9 mouse cellular contexts compared by ENCODE assay signal in genomic region chr11:116812793-116813529, GRCm38 (mm10). TPM values are rescaled to one million over a fixed set of nuclear protein-coding genes. Genes with fewer than 3 reads are reported as not detected.
A peak's percentile ranks its signal among the peaks of the same experiment; 100 is the strongest.
DNase-seq lines count a peak whose midpoint lies in the region; ATAC-seq and TF ChIP-seq lines count a peak whose summit lies in the region.
"Had no signal": no experiment of that assay in that cellular context is flagged by ENCODE, and none has a peak within 500 bp of the region (broad histone marks: within the 10 kb centered on the region; RNA-seq: fewer than 3 reads in every experiment).

No protein-coding gene starts in this region.

- peak; percentile 23; the same call in 1 of the 2 replicates for ATAC-seq in lung, embryonic 14.5 days (ENCODE audit: insufficient read depth)
- peak; percentile 34; the same call in 1 of the 2 replicates for ATAC-seq in intestine, embryonic 15.5 days
- peak; percentile 42 for ATAC-seq in neural tube, embryonic 12.5 days (ENCODE audit: low FRiP score, low read depth)
- no peak for ATAC-seq in granulocyte monocyte progenitor cell, adult 5-6 weeks (replicated peaks; ENCODE audit: poor library complexity, severe bottlenecking)

- 0 out of 2 replicates have a peak, but pooled peaks cover 5% of the 10 kb centered on the region for H3K36me3 ChIP-seq in lung, embryonic 14.5 days (ENCODE audit: insufficient read depth)
- 0 out of 2 replicates have a peak, but pooled peaks cover 2% of the 10 kb centered on the region for H3K36me3 ChIP-seq in forebrain, embryonic 10.5 days (replicated peaks)
- H3K36me3 ChIP-seq in intestine, embryonic 15.5 days, result no peaks in the 10 kb centered on the region
- H3K36me3 ChIP-seq in neural tube, embryonic 12.5 days, result peaks cover 6% of the 10 kb centered on the region; the same call in 1 of the 2 replicates

- H3K4me1 ChIP-seq in lung, embryonic 14.5 days (ENCODE audit: insufficient read depth), result peaks cover 32% of the 10 kb centered on the region
- H3K4me1 ChIP-seq in forebrain, embryonic 10.5 days, result peaks cover 89% of the 10 kb centered on the region
- peaks cover 47% of the 10 kb centered on the region for H3K4me1 ChIP-seq in intestine, embryonic 15.5 days (replicated peaks)
- peaks cover 68% of the 10 kb centered on the region for H3K4me1 ChIP-seq in neural tube, embryonic 12.5 days

- 37% methylated on average over 21 of the region's 21 CpGs for WGBS in lung, embryonic 14.5 days
- 54% methylated on average over 21 of the region's 21 CpGs for WGBS in forebrain, embryonic 10.5 days
- 52% methylated on average over 21 of the region's 21 CpGs for WGBS in intestine, embryonic 15.5 days
- WGBS in neural tube, embryonic 12.5 days, result 43% methylated on average over 21 of the region's 21 CpGs

- peak; percentile 81 for DNase-seq in lung, embryonic 14.5 days
- no peak for DNase-seq in lung, postnatal 14 days
- DNase-seq in forebrain, embryonic 10.5 days (ENCODE audit: extremely low spot score, low spot score), result peak; percentile 52
- DNase-seq in frontal cortex, postnatal 14 days (ENCODE audit: low spot score in 2 of 2), result no peak
- no peak for DNase-seq in layer of hippocampus, postnatal 36 days

- no peaks in the 10 kb centered on the region for H3K9me3 ChIP-seq in lung, embryonic 14.5 days (ENCODE audit: low read depth, low read length)
- no peaks in the 10 kb centered on the region for H3K9me3 ChIP-seq in forebrain, embryonic 10.5 days
- no peaks in the 10 kb centered on the region for H3K9me3 ChIP-seq in intestine, embryonic 15.5 days
- H3K9me3 ChIP-seq in neural tube, embryonic 12.5 days, result no peaks in the 10 kb centered on the region

- H3K27ac ChIP-seq in lung, embryonic 14.5 days (ENCODE audit: low read depth), result peak overlapping the region; percentile 94
- H3K27ac ChIP-seq in forebrain, embryonic 10.5 days, result peak overlapping the region; percentile 86
- peak overlapping the region; percentile 84 for H3K27ac ChIP-seq in intestine, embryonic 15.5 days
- peak overlapping the region; percentile 87 for H3K27ac ChIP-seq in neural tube, embryonic 12.5 days

- TF ChIP-seq CTCF in lung, embryonic 14.5 days (IDR thresholded peaks at IDR 0.05; ENCODE audit: low read depth), result peak; percentile 34

- H3K4me3 ChIP-seq in lung, embryonic 14.5 days (ENCODE audit: low read depth, low read length), result no peak overlapping the region
- peak overlapping the region; percentile 27 for H3K4me3 ChIP-seq in forebrain, embryonic 10.5 days
- no peak overlapping the region for H3K4me3 ChIP-seq in intestine, embryonic 15.5 days (replicated peaks)
- H3K4me3 ChIP-seq in neural tube, embryonic 12.5 days, result no peak overlapping the region

- H3K27me3 ChIP-seq in lung, embryonic 14.5 days (ENCODE audit: insufficient read depth, low read length), result no peaks in the 10 kb centered on the region
- H3K27me3 ChIP-seq in forebrain, embryonic 10.5 days (ENCODE audit: poor library complexity, severe bottlenecking), result peaks cover 19% of the 10 kb centered on the region
- H3K27me3 ChIP-seq in intestine, embryonic 15.5 days (replicated peaks), result no peaks in the 10 kb centered on the region
- no peaks in the 10 kb centered on the region for H3K27me3 ChIP-seq in neural tube, embryonic 12.5 days (replicated peaks)

- H3K9ac ChIP-seq in lung, embryonic 14.5 days, result 0 out of 2 replicates have a peak overlapping the region, but pooled peaks have one; percentile 2
- H3K9ac ChIP-seq in intestine, embryonic 15.5 days, result no peak overlapping the region
- peak overlapping the region; percentile 39; the same call in 1 of the 2 replicates for H3K9ac ChIP-seq in neural tube, embryonic 12.5 days

- peak overlapping the region; percentile 39; the same call in 1 of the 2 replicates for H3K4me2 ChIP-seq in lung, embryonic 14.5 days
- peak overlapping the region; percentile 13; the same call in 1 of the 2 replicates for H3K4me2 ChIP-seq in intestine, embryonic 15.5 days (replicated peaks)
- H3K4me2 ChIP-seq in neural tube, embryonic 12.5 days (replicated peaks), result peak overlapping the region; percentile 39

RNA-seq across cellular contexts. Expression of gene Mxra7, which starts 14.9 kb away (rescaled TPM):
- polyA plus RNA-seq in lung, embryonic 14.5 days (2014; fragmentation: Nextera tagmentation; extraction: Ambion mirVana), result 13.7 and 15.9 TPM in 2 replicates
- 16.5 and 18.2 TPM in 2 replicates for polyA plus RNA-seq in forebrain, embryonic 10.5 days (2016; fragmentation: Nextera tagmentation; extraction: Ambion mirVana)
- polyA plus RNA-seq in intestine, embryonic 15.5 days (2015; fragmentation: Nextera tagmentation; extraction: Ambion mirVana), result 25.5 and 27.9 TPM in 2 replicates
- polyA plus RNA-seq in neural tube, embryonic 12.5 days (2016; fragmentation: Nextera tagmentation; extraction: Ambion mirVana), result 91.2 and 110 TPM in 2 replicates
- 0.17 TPM in 1 of 2 replicates, not detected in the other for total RNA-seq in granulocyte monocyte progenitor cell, adult 5-6 weeks (2014; fragmentation: Nextera tagmentation)
- 0.09 and 0.67 TPM in 2 replicates for total RNA-seq in granulocyte monocyte progenitor cell, adult 5-6 weeks (2017)
- 10 to 100 TPM; 22.3 to 22.6 TPM for total RNA-seq in layer of hippocampus, postnatal 36 days (2021)

RNA-seq across cellular contexts. Expression of gene Mettl23, which starts 30.1 kb away (rescaled TPM):
- 58.3 and 62.2 TPM in 2 replicates for polyA plus RNA-seq in lung, embryonic 14.5 days (2014; fragmentation: Nextera tagmentation; extraction: Ambion mirVana)
- polyA plus RNA-seq in forebrain, embryonic 10.5 days (2016; fragmentation: Nextera tagmentation; extraction: Ambion mirVana), result 64.3 and 66.5 TPM in 2 replicates
- polyA plus RNA-seq in intestine, embryonic 15.5 days (2015; fragmentation: Nextera tagmentation; extraction: Ambion mirVana), result 62.0 and 63.7 TPM in 2 replicates
- polyA plus RNA-seq in neural tube, embryonic 12.5 days (2016; fragmentation: Nextera tagmentation; extraction: Ambion mirVana), result 63.7 and 64.0 TPM in 2 replicates
- 34.5 and 40.5 TPM in 2 replicates for total RNA-seq in granulocyte monocyte progenitor cell, adult 5-6 weeks (2014; fragmentation: Nextera tagmentation)
- total RNA-seq in granulocyte monocyte progenitor cell, adult 5-6 weeks (2017), result 22.7 and 25.8 TPM in 2 replicates
- 10 to 100 TPM; 30.3 to 30.4 TPM for total RNA-seq in layer of hippocampus, postnatal 36 days (2021)

RNA-seq across cellular contexts. Expression of gene Jmjd6, which starts 30.3 kb away (rescaled TPM):
- polyA plus RNA-seq in lung, embryonic 14.5 days (2014; fragmentation: Nextera tagmentation; extraction: Ambion mirVana), result 61.2 and 66.3 TPM in 2 replicates
- 91.1 and 106 TPM in 2 replicates for polyA plus RNA-seq in forebrain, embryonic 10.5 days (2016; fragmentation: Nextera tagmentation; extraction: Ambion mirVana)
- polyA plus RNA-seq in intestine, embryonic 15.5 days (2015; fragmentation: Nextera tagmentation; extraction: Ambion mirVana), result 81.2 and 88.5 TPM in 2 replicates
- polyA plus RNA-seq in neural tube, embryonic 12.5 days (2016; fragmentation: Nextera tagmentation; extraction: Ambion mirVana), result 92.0 and 94.4 TPM in 2 replicates
- 37.0 and 42.8 TPM in 2 replicates for total RNA-seq in granulocyte monocyte progenitor cell, adult 5-6 weeks (2014; fragmentation: Nextera tagmentation)
- 31.0 and 45.4 TPM in 2 replicates for total RNA-seq in granulocyte monocyte progenitor cell, adult 5-6 weeks (2017)
- total RNA-seq in layer of hippocampus, postnatal 36 days (2021), result 10 to 100 TPM; 35.0 to 44.9 TPM

RNA-seq across cellular contexts. Expression of gene St6galnac1, which starts 37.7 kb away (rescaled TPM):
- polyA plus RNA-seq in lung, embryonic 14.5 days (2014; fragmentation: Nextera tagmentation; extraction: Ambion mirVana), result not detected in 2 replicates
- polyA plus RNA-seq in forebrain, embryonic 10.5 days (2016; fragmentation: Nextera tagmentation; extraction: Ambion mirVana), result not detected in 2 replicates
- not detected in 2 replicates for polyA plus RNA-seq in intestine, embryonic 15.5 days (2015; fragmentation: Nextera tagmentation; extraction: Ambion mirVana)
- 0.08 TPM in 1 of 2 replicates, not detected in the other for polyA plus RNA-seq in neural tube, embryonic 12.5 days (2016; fragmentation: Nextera tagmentation; extraction: Ambion mirVana)
- not detected in 2 replicates for total RNA-seq in granulocyte monocyte progenitor cell, adult 5-6 weeks (2014; fragmentation: Nextera tagmentation)
- total RNA-seq in granulocyte monocyte progenitor cell, adult 5-6 weeks (2017), result not detected in 2 replicates
- total RNA-seq in layer of hippocampus, postnatal 36 days (2021), result not detected
- polyA plus RNA-seq: large intestine, adult 2 months had no signal

RNA-seq across cellular contexts. Expression of gene Mfsd11, which starts 39.3 kb away (rescaled TPM):
- polyA plus RNA-seq in lung, embryonic 14.5 days (2014; fragmentation: Nextera tagmentation; extraction: Ambion mirVana), result 31.8 and 36.7 TPM in 2 replicates
- 18.9 and 24.7 TPM in 2 replicates for polyA plus RNA-seq in forebrain, embryonic 10.5 days (2016; fragmentation: Nextera tagmentation; extraction: Ambion mirVana)
- polyA plus RNA-seq in intestine, embryonic 15.5 days (2015; fragmentation: Nextera tagmentation; extraction: Ambion mirVana), result 39.4 and 47.3 TPM in 2 replicates
- 48.2 and 49.3 TPM in 2 replicates for polyA plus RNA-seq in neural tube, embryonic 12.5 days (2016; fragmentation: Nextera tagmentation; extraction: Ambion mirVana)
- 16.0 and 32.0 TPM in 2 replicates for total RNA-seq in granulocyte monocyte progenitor cell, adult 5-6 weeks (2014; fragmentation: Nextera tagmentation)
- total RNA-seq in granulocyte monocyte progenitor cell, adult 5-6 weeks (2017), result 9.4 and 10.0 TPM in 2 replicates
- total RNA-seq in layer of hippocampus, postnatal 36 days (2021), result 10 to 100 TPM; 38.7 to 51.4 TPM

Comparison
In these comparisons a context has a peak if more than half of its experiments do, and no peak if none do; other contexts are left out.
1. DNase-seq: peak in lung, embryonic 14.5 days (single experiment) and forebrain, embryonic 10.5 days (single experiment); none in lung, postnatal 14 days (single experiment), frontal cortex, postnatal 14 days (0 of 2) and layer of hippocampus, postnatal 36 days (0 of 2).
2. Peak in every context shown above with its lines, with median percentiles within 50 percentile points of each other: H3K27ac ChIP-seq and H3K4me2 ChIP-seq.